Mouse (Mus musculus) CH12.LX (cell line): ENCODE measurements around the gene Phc1. TPM values are rescaled to one million over a fixed set of nuclear protein-coding genes. Genes with fewer than 3 reads are reported as not detected.

Experiments
- DNase-seq: peaks from one replicate; pipeline ENCODE4 v3.0.0-alpha.2; 2013; ENCODE audit errors: extremely low read depth
- H3K27ac ChIP-seq: 2 replicates; pipeline ENCODE4 v1.5.1; 2012; ENCODE audit warnings: low read depth, mild to moderate bottlenecking, control low read depth, moderate library complexity; ENCODE audit not compliant: insufficient read depth
- H3K27me3 ChIP-seq: replicated peaks from 2 replicates; pipeline ENCODE3; 2012; ENCODE audit warnings: inconsistent platforms
- H3K36me3 ChIP-seq, 2 experiments: replicated peaks in 1 of 2; 2 replicates each; pipeline versions ENCODE3 to v1.6.1; 2012; ENCODE audit warnings: inconsistent platforms in 1 of 2, low read length in 1 of 2, mild to moderate bottlenecking in 1 of 2, mixed read lengths in 1 of 2, moderate library complexity in 1 of 2; ENCODE audit not compliant: control insufficient read depth in 1 of 2, insufficient read depth in 1 of 2
- H3K4me1 ChIP-seq, 2 experiments: 2 replicates each; pipeline ENCODE4 v1.6.1; 2012; ENCODE audit warnings: inconsistent platforms in 1 of 2, moderate library complexity in 1 of 2; ENCODE audit not compliant: insufficient read depth in 2 of 2, control insufficient read depth in 1 of 2
- H3K4me2 ChIP-seq: 2 replicates; pipeline ENCODE4 v1.6.1; 2012; ENCODE audit warnings: low read depth, mild to moderate bottlenecking, control low read depth; ENCODE audit not compliant: poor library complexity, insufficient read depth, severe bottlenecking
- H3K4me3 ChIP-seq, 3 experiments: fragments of 150-350 bp in 1 of 3; sonication (generic) in 1 of 3; replicated peaks in 1 of 3; 2 replicates each; pipeline versions ENCODE3 to v1.5.1; 2011 to 2012; ENCODE audit warnings: low read depth in 2 of 3, low read length in 2 of 3, mild to moderate bottlenecking in 2 of 3, moderate library complexity in 2 of 3, control low read depth in 1 of 3, improper control_type of control experiment in 1 of 3, inconsistent platforms in 1 of 3, mixed read lengths in 1 of 3; ENCODE audit not compliant: poor library complexity in 1 of 3
- H3K79me2 ChIP-seq: replicated peaks from 2 replicates; pipeline ENCODE4 v1.6.1; 2012; ENCODE audit warnings: mild to moderate bottlenecking, moderate library complexity; ENCODE audit not compliant: control insufficient read depth, poor library complexity, insufficient read depth, severe bottlenecking; ENCODE audit errors: extremely low read depth
- H3K9ac ChIP-seq: 2 replicates; pipeline ENCODE4 v1.6.1; 2012; ENCODE audit warnings: low read depth, mild to moderate bottlenecking, control low read depth, moderate library complexity; ENCODE audit not compliant: insufficient read depth
- H3K9me3 ChIP-seq: replicated peaks from 2 replicates; pipeline ENCODE3; 2012; ENCODE audit warnings: low read length, inconsistent platforms, mixed read lengths
- BHLHE40 ChIP-seq: IDR thresholded peaks from 2 replicates; pipeline ENCODE4 v1.6.1; 2011; ENCODE audit warnings: mild to moderate bottlenecking, low read depth, low read length, improper control_type of control experiment
- CHD1 ChIP-seq: IDR thresholded peaks from 2 replicates; pipeline ENCODE4 v1.6.1; 2012; ENCODE audit warnings: low read depth, low read length, improper control_type of control experiment, inconsistent platforms
- CHD2 ChIP-seq: IDR thresholded peaks from 2 replicates; pipeline ENCODE4 v1.6.1; 2011; ENCODE audit warnings: low read length, improper control_type of control experiment
- CTCF ChIP-seq, 2 experiments: IDR thresholded peaks in 1 of 2; conservative IDR thresholded peaks in 1 of 2; 2 replicates each; pipeline ENCODE4 v1.5.1; 2011 to 2012; ENCODE audit warnings: low read depth in 2 of 2, low read length in 2 of 2, improper control_type of control experiment in 1 of 2, inconsistent platforms in 1 of 2, mild to moderate bottlenecking in 1 of 2, moderate library complexity in 1 of 2
- ELF1 ChIP-seq: IDR thresholded peaks from 2 replicates; pipeline ENCODE4 v1.6.1; 2014; ENCODE audit warnings: low read depth, mild to moderate bottlenecking, inconsistent platforms, low read length, improper control_type of control experiment
- EP300 ChIP-seq: IDR thresholded peaks from 2 replicates; pipeline ENCODE4 v1.6.1; 2011; ENCODE audit warnings: low read length, improper control_type of control experiment
- GABPA ChIP-seq: IDR thresholded peaks from 2 replicates; pipeline ENCODE4 v1.6.1; 2012; ENCODE audit warnings: low read depth, low read length, improper control_type of control experiment, inconsistent platforms; ENCODE audit not compliant: insufficient replicate concordance
- IRF4 ChIP-seq: IDR thresholded peaks from 2 replicates; pipeline ENCODE4 v1.6.1; 2014; ENCODE audit warnings: low read depth, mild to moderate bottlenecking, inconsistent platforms, low read length, improper control_type of control experiment
- JUN ChIP-seq: IDR thresholded peaks from 2 replicates; pipeline ENCODE4 v1.6.1; 2011; ENCODE audit warnings: low read depth, mild to moderate bottlenecking, low read length, improper control_type of control experiment, moderate library complexity; ENCODE audit not compliant: insufficient read depth
- JUND ChIP-seq: conservative IDR thresholded peaks from 2 replicates; pipeline ENCODE4 v1.6.1; 2011; ENCODE audit warnings: low read depth, low read length, improper control_type of control experiment
- MAFK ChIP-seq: IDR thresholded peaks from 2 replicates; pipeline ENCODE4 v1.6.1; 2011; ENCODE audit warnings: low read length, improper control_type of control experiment; ENCODE audit not compliant: insufficient replicate concordance
- MAX ChIP-seq: IDR thresholded peaks from 2 replicates; pipeline ENCODE4 v1.6.1; 2011; ENCODE audit warnings: low read length, improper control_type of control experiment
- MAZ ChIP-seq: IDR thresholded peaks from 2 replicates; pipeline ENCODE4 v1.6.1; 2012; ENCODE audit warnings: low read depth, mild to moderate bottlenecking, inconsistent platforms, low read length, improper control_type of control experiment, moderate library complexity
- NELFE ChIP-seq: IDR thresholded peaks from 2 replicates; pipeline ENCODE4 v1.6.1; 2011; ENCODE audit warnings: low read depth, low read length, improper control_type of control experiment
- RAD21 ChIP-seq: IDR thresholded peaks from 2 replicates; pipeline ENCODE4 v1.6.1; 2011; ENCODE audit warnings: low read depth, mild to moderate bottlenecking, low read length, improper control_type of control experiment, moderate library complexity
- RCOR1 ChIP-seq: conservative IDR thresholded peaks from 2 replicates; pipeline ENCODE4 v1.6.1; 2012; ENCODE audit warnings: low read depth, mild to moderate bottlenecking, inconsistent platforms, low read length, improper control_type of control experiment
- SMC3 ChIP-seq: IDR thresholded peaks from 2 replicates; pipeline ENCODE4 v1.6.1; 2011; ENCODE audit warnings: low read depth, low read length, improper control_type of control experiment
- TBP ChIP-seq: conservative IDR thresholded peaks from 2 replicates; pipeline ENCODE4 v1.6.1; 2011; ENCODE audit warnings: low read depth, low read length, improper control_type of control experiment
- UBTF ChIP-seq: IDR thresholded peaks from 2 replicates; pipeline ENCODE4 v1.6.1; 2012; ENCODE audit warnings: low read depth, mild to moderate bottlenecking, inconsistent platforms, low read length, improper control_type of control experiment, moderate library complexity
- USF2 ChIP-seq: conservative IDR thresholded peaks from 2 replicates; pipeline ENCODE4 v1.6.1; 2011; ENCODE audit warnings: low read depth, low read length, improper control_type of control experiment
- ZC3H11A ChIP-seq: IDR thresholded peaks from 2 replicates; pipeline ENCODE4 v1.6.1; 2012; ENCODE audit warnings: low read depth, mild to moderate bottlenecking, inconsistent platforms, low read length, improper control_type of control experiment
- ZKSCAN1 ChIP-seq: IDR thresholded peaks from 2 replicates; pipeline ENCODE4 v1.6.1; 2012; ENCODE audit warnings: low read depth, inconsistent platforms, low read length, improper control_type of control experiment, borderline replicate concordance
- ZNF384 ChIP-seq: IDR thresholded peaks from 2 replicates; pipeline ENCODE4 v1.6.1; 2012; ENCODE audit warnings: low read depth, low read length, improper control_type of control experiment, inconsistent platforms
- dilution Hi-C: fragments of 300-500 bp; cut with MboI; formaldehyde crosslinking; loops from 2 replicates; pipeline ENCODE4 v1.14.3; 2020; ENCODE audit warnings: low sequenced_read_pairs; ENCODE audit not compliant: extremely low pct_unique_long_range_greater_than_20kb, extremely low pct_ligation_motif_present
- in situ Hi-C: fragments of 300-500 bp; cut with MboI; formaldehyde crosslinking; loops from 3 replicates; pipeline ENCODE4 v1.14.3; 2019; ENCODE audit warnings: low sequenced_read_pairs, low pct_ligation_motif_present, low pct_unique_long_range_greater_than_20kb, mixed read lengths
- polyA plus RNA-seq: library from polyadenylated mRNA; unstranded; fragments of >175 nt; gene quantifications from 2 replicates; pipeline ENCODE4 v1.2.1, GENCODE M21; 2012; ENCODE audit warnings: low read depth; ENCODE audit not compliant: insufficient read length
- total RNA-seq, 2 experiments: library from RNA; depleted of rRNA; stranded (reverse); fragments of 300-350 nt in 1 of 2; fragments of >200 nt in 1 of 2; gene quantifications; 2 replicates each; pipeline ENCODE4 v1.2.3; 2012 to 2014

The Phc1 gene
- total and polyA plus RNA-seq, 3 experiments, result 2.9 to 13.8 (median 6.5) TPM

DNA sequence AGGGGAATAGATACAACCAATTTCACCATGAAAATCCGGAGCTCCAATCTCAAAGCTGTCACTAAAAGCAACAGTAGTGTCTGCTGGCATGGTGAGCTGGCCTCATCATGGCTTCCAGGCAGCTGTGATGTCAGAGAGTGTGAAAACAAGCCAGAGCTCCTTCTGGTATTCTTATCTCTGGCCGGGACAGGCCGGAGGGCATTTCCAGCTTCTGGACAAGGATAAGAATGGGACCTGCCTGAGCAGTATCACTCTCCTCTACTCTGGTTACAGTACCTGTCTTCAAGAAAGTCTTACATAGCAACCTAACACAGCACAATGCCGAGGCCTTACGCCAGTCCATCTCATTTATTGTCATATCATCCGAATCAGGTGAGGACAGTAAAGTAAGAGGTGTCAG, 5.4 kb upstream of the Phc1 start:
- Histone ChIP-seq H3K27me3 (peaks cover 8% of the 10 kb centered on the region), H3K9ac (no peak overlapping the region), H3K4me2 (no peak overlapping the region), H3K36me3 (no peaks in the 10 kb centered on the region), H3K27ac (no peak overlapping the region), H3K4me3 (no peak overlapping the region), H3K9me3 (no peaks in the 10 kb centered on the region), H3K79me2 (no peaks in the 10 kb centered on the region), H3K4me1 (peaks cover 5 to 6% of the 10 kb centered on the region in 2 experiments; a peak in 2 of 4 replicates)
- in situ Hi-C loops (no loop called here), dilution Hi-C loops (no loop called here)
- TF ChIP-seq CHD2 (no peak), JUND (no peak), IRF4 (no peak), ZNF384 (no peak), GABPA (no peak), ZC3H11A (no peak), BHLHE40 (no peak), RAD21 (no peak), MAFK (no peak), USF2 (no peak), UBTF (no peak), TBP (no peak), ZKSCAN1 (no peak), JUN (no peak), NELFE (no peak), SMC3 (no peak), MAX (no peak)
- no peak for DNase-seq

DNA sequence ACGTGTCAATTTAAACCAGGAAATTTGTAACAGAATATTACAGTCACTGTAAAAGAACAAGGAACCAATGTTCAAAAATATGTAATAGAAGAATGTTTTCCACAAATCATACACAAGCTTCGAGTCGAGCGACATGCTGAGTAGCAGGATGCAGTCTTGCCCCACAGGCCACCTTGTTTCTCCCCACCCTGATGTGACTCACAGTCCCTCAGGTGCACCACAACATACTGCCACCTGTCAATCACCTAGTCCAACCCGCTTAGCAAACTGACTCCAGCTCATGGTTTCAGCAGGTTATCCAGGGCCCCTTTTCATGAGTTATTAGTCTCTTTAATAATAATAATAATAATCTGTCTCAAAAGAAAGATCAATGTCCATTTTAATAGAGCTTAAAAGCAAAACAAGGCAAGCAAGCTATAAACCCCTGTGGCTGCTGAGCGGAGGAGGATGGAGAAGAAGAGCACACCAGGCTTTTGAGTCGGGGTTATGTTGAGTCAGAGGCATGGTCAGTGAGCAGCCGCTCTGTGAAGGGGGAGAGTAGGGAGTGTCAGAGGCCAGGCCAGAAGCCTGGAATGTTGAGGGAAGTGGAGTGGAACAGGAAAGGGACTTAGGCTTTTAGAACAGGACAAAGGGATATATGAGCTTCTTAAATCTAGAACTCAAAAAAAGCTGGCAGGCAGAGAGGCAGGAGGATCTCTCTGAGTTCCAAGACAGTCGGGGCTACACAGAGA, 4.2 kb upstream of the Phc1 start:
- Histone ChIP-seq H3K4me2 (no peak overlapping the region), H3K9me3 (no peaks in the 10 kb centered on the region), H3K27me3 (peaks cover 8% of the 10 kb centered on the region), H3K36me3 (no peaks in the 10 kb centered on the region), H3K9ac (no peak overlapping the region), H3K4me1 (peaks cover 3 to 11% of the 10 kb centered on the region in 2 experiments; a peak in 2 of 4 replicates), H3K79me2 (no peaks in the 10 kb centered on the region), H3K4me3 (no peak overlapping the region), H3K27ac (no peak overlapping the region)
- in situ Hi-C loops (no loop called here), dilution Hi-C loops (no loop called here)
- TF ChIP-seq CHD2, result no peak
- no peak for TF ChIP-seq EP300
- TF ChIP-seq MAZ, result no peak
- TF ChIP-seq RCOR1, result no peak
- no peak for TF ChIP-seq CTCF (conservative IDR thresholded peaks at IDR 0.05 in 1 of 2, IDR thresholded peaks at IDR 0.05 in 1 of 2; ENCODE audit: low read depth in 2 of 2, low read length in 2 of 2)
- no peak for TF ChIP-seq TBP
- TF ChIP-seq ZC3H11A, result no peak
- TF ChIP-seq ELF1, result no peak
- TF ChIP-seq MAFK, result no peak
- TF ChIP-seq CHD1, result no peak
- no peak for TF ChIP-seq IRF4
- no peak for TF ChIP-seq SMC3
- no peak for TF ChIP-seq GABPA
- DNase-seq, result no peak
